Mouse (Mus musculus) layer of hippocampus, postnatal 14 days (tissue): ENCODE data around the gene Hoxc4. TPM values are rescaled to one million over a fixed set of nuclear protein-coding genes. Genes with fewer than 3 reads are reported as not detected.

ENCODE experiments used
- DNase-seq, 2 experiments: peaks; one replicate each; pipeline ENCODE4 v3.0.0; 2021 to 2022; ENCODE audit warnings: low spot score in 2 of 2, mixed read lengths in 1 of 2
- long read RNA-seq, 2 experiments: library from polyadenylated mRNA; stranded (forward); transcript quantifications; one replicate each; pipeline ENCODE4 v2.0.0; 2021
- total RNA-seq, 2 experiments: library from RNA; stranded (reverse); gene quantifications; 2 replicates each; pipeline ENCODE4 v1.2.3; 2021

The Hoxc4 gene
- total RNA-seq, result not detected
- long read RNA-seq, experiment 1, result 0 reads
- long read RNA-seq, experiment 2, result 0 reads

GRCm38 (mm10) chr15:103018636-103019035 lies at the start of gene Hoxc4:
Hoxc4 (plus strand) TSS chr15:103018934.
- DNase-seq, result no peak

- DNase-seq, result no peak
Measured at GRCm38 (mm10) chr15:102969296-102969695, 49.4 kb upstream of the Hoxc4 start.

GRCm38 (mm10) chr15:102970740-102971139 lies 48.0 kb upstream of the Hoxc4 start:
- peak in 1 of 2 experiments; percentile 26 for DNase-seq

GRCm38 (mm10) chr15:102972254-102972653 lies 46.5 kb upstream of the Hoxc4 start:
- DNase-seq, result no peak

- DNase-seq, result no peak
Measured at GRCm38 (mm10) chr15:102972753-102973152, 46.0 kb upstream of the Hoxc4 start.

DNA sequence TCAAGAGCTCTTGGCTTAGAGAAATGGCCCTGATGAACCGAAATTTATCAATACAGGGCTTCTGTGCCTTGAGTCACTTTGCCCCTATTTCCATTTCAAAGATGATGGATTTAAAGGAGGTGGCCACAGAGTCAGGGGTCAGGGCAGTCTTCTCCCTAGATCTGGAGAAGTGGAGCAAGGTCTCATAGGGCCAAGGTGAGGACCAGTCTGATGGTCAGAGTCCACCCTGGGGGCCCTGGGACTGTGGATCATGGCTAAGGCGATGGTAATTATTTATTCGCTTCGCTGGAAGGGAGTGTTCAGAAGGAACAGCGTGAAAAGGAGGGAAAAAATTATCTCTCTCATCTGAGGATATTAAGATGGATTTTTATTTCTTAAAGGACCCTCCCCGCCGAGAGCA lies 43.7 kb upstream of the Hoxc4 start:
- no peak for DNase-seq

DNA sequence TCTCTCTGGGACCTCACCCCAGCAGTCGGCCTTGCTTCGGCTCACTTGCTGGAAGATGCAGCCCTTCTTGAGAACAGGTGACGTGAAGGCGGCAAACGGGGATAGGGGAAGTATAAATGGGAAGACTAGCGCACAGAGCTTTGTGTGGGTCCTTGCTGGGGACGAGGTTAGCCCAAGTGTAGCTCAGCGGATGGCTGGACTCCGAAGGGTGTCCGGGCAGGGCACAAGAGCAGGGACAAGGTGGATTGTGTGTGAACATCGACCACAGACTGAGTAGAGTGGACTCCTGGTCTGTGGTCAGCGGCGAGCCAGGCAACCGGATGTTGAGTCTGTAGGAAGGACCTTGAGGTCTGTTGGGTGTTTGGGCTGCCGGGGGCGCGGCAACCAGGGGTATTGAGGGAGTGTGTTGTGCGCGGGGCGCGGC lies 43.0 kb upstream of the Hoxc4 start:
- DNase-seq, result no peak

DNA sequence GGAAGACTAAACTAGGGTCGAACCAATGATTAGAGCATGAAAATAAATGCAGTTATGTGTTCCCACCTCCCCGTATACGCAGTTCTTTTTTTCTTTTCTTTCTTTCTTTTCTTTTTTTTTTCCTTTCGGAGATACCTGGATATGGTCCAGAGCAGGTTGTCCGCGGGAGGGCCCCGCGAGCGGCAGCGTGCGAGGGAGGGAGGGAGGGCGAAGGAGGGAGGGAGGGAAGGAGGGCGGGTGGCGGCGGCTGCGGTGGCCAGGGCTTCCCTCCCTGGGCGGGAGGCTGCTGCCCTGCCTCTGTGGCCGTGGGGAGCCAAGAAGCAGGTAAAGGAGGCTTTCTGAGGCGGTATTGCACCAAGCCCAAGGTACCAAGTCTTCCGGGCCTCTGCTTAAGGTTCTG lies 42.6 kb upstream of the Hoxc4 start, which contains the start of gene Hoxc9:
TSS of gene Hoxc9 (plus strand) at position 269 of the 400 bp plus-strand sequence.
- DNase-seq, result no peak

DNA sequence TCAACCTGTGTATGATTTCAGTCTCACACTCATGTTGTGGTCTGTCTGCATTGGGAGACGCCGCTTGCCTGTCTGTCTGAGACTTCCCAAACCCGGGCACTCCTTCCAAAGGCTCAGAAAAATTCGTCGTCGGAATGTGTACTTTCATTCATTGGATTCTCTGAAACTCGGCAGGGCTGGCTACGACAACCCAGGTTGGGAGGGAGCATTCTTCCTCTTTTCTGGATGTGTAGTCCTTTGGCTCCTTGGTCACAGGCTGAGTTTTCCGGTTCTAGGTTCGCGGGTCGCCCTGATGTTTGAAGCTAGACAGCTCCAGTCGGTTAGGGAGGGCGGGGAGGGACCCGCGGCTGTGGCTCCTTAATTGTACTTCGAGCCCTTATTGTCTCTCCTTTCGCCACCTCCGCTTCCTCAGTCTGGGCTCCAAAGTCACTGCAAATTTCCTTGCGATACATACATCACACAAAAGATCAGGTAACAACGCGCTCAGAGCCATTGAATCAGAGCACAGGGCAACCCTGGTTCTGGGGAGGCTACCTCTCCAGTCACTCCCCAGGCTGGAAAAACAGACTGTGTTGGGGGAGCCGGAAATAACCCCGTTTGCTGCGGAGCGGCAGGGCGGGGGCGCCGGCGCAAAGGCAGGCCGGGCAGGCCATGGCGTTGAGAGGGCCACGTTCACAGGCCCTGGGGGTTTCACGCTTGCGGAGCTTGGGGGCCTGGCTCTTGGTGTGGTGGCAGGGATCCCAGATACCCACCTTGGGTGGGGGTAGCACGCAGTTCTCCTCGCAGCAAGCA lies 41.9 kb upstream of the Hoxc4 start:
- DNase-seq, result no peak

- DNase-seq, result no peak
Measured at GRCm38 (mm10) chr15:102977423-102977974, 41.2 kb upstream of the Hoxc4 start.

GRCm38 (mm10) chr15:102978615-102979515 lies 39.9 kb upstream of the Hoxc4 start:
- DNase-seq, result no peak

DNA sequence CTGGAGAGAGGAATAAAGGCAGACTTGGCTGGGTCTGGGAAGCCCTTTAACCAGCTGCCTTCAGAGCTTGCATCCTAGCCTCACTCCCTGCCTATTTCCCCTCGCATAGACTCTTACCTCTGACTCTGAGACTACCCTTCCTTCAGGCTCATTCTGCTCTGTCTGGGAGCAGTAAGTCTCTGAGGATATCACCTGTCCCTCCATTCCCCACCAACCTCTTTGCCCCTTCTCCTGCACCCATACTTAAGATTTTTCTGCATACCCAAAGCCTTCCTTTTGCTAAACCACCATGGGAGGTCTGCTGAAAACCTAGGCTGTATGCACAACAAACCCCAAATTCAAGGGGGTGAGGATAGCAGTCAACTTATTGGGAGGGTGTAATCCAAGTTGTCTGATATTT lies 38.8 kb upstream of the Hoxc4 start:
- DNase-seq, result no peak

DNA sequence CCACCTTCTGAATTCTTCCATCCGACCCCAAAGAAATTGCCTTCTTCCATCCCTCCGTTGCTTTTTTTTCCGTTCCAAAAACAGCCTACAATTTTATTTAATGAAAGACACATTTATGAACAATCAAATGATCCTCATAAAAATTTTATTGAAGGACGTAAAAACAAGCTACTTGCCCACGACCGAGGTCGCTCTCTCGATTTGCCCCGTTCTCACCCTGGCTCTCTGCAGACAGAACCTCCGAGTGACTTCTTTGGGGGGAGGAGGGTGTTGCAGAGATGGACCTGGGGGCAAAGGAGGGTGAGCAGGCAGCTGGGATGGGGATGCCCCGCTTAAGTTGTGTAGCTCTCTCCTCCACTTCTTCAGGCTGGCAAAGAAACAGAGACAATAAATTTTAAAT lies 38.4 kb upstream of the Hoxc4 start:
- no peak for DNase-seq

- no peak for DNase-seq
Measured at GRCm38 (mm10) chr15:102980912-102981311, 37.8 kb upstream of the Hoxc4 start.

DNA sequence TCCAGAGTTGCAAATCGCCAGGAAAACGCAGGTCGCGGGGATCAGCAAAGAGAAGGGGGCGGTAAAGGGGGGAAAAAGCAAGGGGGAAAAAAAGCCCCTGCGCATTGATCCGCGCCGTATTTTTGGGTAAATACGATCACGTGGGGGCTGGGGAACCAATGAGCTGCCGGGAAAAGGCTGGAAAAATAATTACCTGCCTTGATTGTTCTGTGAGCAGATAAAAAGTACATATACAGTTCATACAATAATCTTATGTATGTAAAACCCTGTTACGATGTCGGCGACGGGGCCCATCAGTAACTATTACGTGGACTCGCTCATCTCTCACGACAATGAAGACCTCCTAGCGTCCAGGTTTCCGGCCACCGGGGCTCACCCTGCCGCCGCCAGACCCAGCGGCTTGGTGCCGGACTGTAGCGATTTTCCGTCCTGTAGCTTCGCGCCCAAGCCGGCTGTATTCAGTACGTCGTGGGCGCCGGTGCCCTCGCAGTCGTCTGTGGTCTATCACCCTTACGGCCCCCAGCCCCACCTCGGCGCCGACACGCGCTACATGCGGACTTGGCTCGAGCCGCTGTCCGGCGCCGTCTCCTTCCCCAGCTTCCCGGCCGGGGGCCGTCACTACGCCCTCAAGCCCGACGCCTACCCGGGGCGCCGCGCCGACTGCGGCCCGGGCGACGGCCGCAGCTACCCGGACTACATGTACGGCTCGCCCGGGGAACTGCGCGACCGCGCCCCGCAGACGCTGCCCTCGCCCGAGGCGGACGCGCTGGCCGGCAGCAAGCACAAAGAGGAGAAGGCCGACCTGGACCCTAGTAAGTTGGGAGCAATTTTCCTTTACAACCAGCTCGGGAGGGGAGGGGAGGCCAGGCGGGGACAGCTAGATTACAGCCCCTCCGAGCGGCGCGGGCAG lies 37.1 kb upstream of the Hoxc4 start:
- DNase-seq, result no peak

DNA sequence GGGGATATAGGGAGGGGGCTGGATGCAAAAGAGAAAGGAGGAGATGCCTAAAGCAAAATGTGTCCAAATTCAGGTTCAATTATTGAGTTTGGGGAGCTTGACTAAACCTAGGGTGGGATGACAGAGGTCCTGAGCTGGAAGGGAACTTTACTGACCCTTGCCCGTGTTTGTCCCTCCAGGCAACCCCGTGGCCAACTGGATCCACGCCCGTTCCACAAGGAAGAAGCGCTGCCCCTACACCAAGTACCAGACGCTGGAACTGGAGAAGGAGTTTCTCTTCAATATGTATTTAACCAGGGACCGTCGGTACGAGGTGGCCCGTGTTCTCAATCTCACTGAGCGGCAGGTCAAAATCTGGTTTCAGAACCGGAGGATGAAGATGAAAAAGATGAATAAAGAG lies 35.0 kb upstream of the Hoxc4 start:
- no peak for DNase-seq

DNA sequence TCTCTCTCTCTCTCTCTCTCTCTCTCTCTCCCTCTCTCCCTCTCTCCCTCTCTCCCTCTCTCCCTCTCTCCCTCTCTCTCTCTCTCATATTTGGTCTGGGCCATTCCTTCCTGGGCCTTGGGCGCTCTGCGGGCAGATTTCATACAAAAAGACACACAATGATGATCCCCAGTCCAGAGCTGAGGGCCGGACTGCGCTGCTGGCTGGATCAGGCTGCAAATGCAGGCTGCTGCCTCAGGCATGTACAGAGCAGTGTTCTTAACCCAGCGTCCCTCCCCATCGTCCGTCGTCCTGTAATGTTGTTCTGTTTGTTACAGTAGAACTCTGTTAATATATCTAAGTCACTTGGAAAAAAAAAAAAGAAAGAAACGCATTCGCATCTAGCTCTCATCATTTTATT lies 34.2 kb upstream of the Hoxc4 start:
- DNase-seq, result no peak

GRCm38 (mm10) chr15:102984925-102985324 lies 33.8 kb upstream of the Hoxc4 start:
- no peak for DNase-seq

GRCm38 (mm10) chr15:102987124-102987833 lies 31.5 kb upstream of the Hoxc4 start:
- peak; percentile 79 to 88 for DNase-seq

DNA sequence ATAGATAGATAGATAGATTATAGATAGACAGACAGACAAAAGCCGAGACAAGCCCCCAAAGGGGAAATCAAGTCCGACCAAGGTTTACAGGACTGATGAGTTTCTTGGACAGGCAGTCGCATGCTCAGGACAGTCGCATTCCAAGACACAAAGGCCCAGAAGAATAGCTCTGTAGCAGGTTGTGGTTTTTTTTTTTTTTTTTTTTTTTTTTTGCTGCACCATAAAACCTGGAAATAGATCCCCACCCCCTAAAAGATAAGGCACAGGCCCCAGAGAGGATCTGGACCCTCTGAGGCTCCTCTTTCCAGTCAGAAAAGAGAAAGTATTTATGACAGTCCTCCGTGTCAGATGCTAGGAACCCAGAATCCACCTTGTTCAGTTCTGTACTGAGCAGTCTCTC lies 30.7 kb upstream of the Hoxc4 start:
- no peak for DNase-seq
